12 mouse cellular contexts compared by ENCODE assay signal in the genomic region with DNA sequence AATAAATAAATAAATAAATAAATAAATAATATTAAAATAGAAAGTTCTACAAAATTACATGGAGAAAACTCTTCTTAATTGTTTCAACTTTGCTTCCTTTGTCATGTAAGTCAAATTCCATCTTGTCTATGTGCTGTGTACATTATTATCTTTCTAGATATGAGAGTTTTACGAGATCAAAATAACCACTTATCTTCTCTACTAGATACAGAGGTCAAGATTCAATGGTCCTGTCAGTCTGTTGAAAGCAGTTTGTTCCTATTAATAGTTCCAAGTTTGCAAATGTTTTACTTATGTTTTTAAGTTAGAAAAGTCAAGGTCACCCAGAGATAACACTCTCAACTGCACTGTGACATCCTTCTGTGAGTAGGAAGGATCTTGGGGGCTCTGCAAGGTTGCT.
"Had no signal": no experiment of that assay in that cellular context is flagged by ENCODE, and none has a peak within 500 bp of the region (broad histone marks: within the 10 kb centered on the region; RNA-seq: fewer than 3 reads in every experiment).

No protein-coding gene starts in this region.

- H3K27me3 ChIP-seq: liver, embryonic 13.5 days had no signal

- H3K9ac ChIP-seq: liver, embryonic 13.5 days had no signal

- H3K4me3 ChIP-seq: liver, embryonic 13.5 days had no signal

- DNase-seq: kidney, postnatal 14 days; kidney, postnatal 4 days; liver, embryonic 13.5 days; lung, adult 2 months; lung, postnatal 14 days; lung, postnatal 4 days; midbrain, embryonic 14.5 days; thymus, adult 2 months; thymus, postnatal 14 days; thymus, postnatal 4 days had no signal

- H3K27ac ChIP-seq: liver, embryonic 13.5 days; stomach, postnatal 0 days had no signal

- H3K9me3 ChIP-seq: liver, embryonic 13.5 days had no signal

- H3K4me2 ChIP-seq: liver, embryonic 13.5 days; midbrain, embryonic 11.5 days had no signal

- H3K36me3 ChIP-seq: liver, embryonic 13.5 days had no signal

- H3K4me1 ChIP-seq: liver, embryonic 13.5 days had no signal
